Mouse (Mus musculus) forebrain, embryonic 15.5 days (tissue): ENCODE data around the gene Ppp1cc. TPM values are rescaled to one million over a fixed set of nuclear protein-coding genes. Genes with fewer than 3 reads are reported as not detected.
"Not testable (repeated sequence)": the region's sequence is repeated elsewhere in the genome, so short reads cannot be mapped to it uniquely, and the experiment has no call there.

Experiments
- ATAC-seq: fragments of 200-750 bp; cut with Nextera tagmentation; replicated peaks from 2 replicates; pipeline ENCODE4 v1.8.0; 2017; ENCODE audit warnings: mild to moderate bottlenecking, moderate TSS enrichment, moderate library complexity
- H3K27ac ChIP-seq: fragments of 300-500 bp; sonication (generic); replicated peaks from 2 replicates; pipeline ENCODE4 v1.5.1; 2015; ENCODE audit warnings: mild to moderate bottlenecking, inconsistent platforms
- H3K27me3 ChIP-seq: fragments of 300-500 bp; sonication (generic); 2 replicates; pipeline ENCODE4 v1.6.1; 2015; ENCODE audit warnings: inconsistent platforms
- H3K36me3 ChIP-seq: fragments of 300-500 bp; sonication (generic); 2 replicates; pipeline ENCODE4 v1.6.1; 2015; ENCODE audit warnings: mild to moderate bottlenecking, inconsistent platforms
- H3K4me1 ChIP-seq: fragments of 300-500 bp; sonication (generic); 2 replicates; pipeline ENCODE4 v1.6.1; 2015; ENCODE audit warnings: inconsistent platforms
- H3K4me2 ChIP-seq: fragments of 300-500 bp; sonication (generic); replicated peaks from 2 replicates; pipeline ENCODE4 v1.6.1; 2015; ENCODE audit warnings: mild to moderate bottlenecking, inconsistent platforms
- H3K4me3 ChIP-seq: fragments of 300-500 bp; sonication (generic); 2 replicates; pipeline ENCODE4 v1.5.1; 2015; ENCODE audit warnings: mild to moderate bottlenecking, inconsistent platforms
- H3K9ac ChIP-seq: fragments of 300-500 bp; sonication (generic); replicated peaks from 2 replicates; pipeline ENCODE4 v1.6.1; 2015; ENCODE audit warnings: mild to moderate bottlenecking, inconsistent platforms
- H3K9me3 ChIP-seq: fragments of 300-500 bp; sonication (generic); 2 replicates; pipeline ENCODE4 v1.6.1; 2016; ENCODE audit warnings: inconsistent platforms
- WGBS: fragments of 180-500 bp; shearing (Covaris S2); methylation state at CpG from one replicate; pipeline ENCODE4 v1.1.7; 2015; ENCODE audit warnings: mixed read lengths; 5-methylcytosine and 5-hydroxymethylcytosine counted together
- polyA plus RNA-seq: library from polyadenylated mRNA; unstranded; fragments of >200 nt; fragmentation: Nextera tagmentation; extraction: Ambion mirVana; gene quantifications from 2 replicates; pipeline ENCODE4 v1.2.1, GENCODE M21; 2015

The Ppp1cc gene
- polyA plus RNA-seq, 1 experiment from 2014 or later: 275 TPM

DNA sequence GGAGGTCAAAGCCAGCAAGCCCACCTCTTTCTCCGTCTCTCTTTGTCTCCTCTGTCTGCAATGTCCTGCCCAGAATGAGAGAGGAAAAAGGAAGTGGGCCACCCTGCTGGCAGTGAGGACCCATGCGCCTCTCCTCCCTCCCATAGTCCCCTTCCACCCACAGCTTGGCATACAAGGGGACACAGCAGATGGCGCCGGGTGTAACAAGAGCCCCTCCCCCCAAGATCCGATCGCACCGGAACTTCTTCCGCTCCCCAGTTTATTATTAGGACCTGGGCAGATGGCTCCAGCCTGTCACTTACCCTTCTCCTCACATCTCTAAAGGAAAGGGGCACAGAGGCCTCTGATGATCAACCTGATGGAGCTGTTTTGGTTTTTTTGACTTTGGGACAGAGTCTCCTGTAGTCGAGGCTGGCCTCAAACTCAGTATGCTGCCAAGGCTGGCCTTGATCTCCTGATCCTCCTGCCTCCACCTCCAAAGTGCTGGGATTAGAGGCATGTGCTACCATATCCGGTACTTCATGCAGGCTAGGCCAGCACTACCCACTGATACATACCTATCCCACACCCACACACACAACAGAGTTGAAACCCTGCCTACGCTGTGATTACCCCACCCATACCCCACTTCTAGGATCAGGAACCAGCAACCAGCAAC, 27.6 kb upstream of the Ppp1cc start:
- Histone ChIP-seq H3K4me3 (no peak overlapping the region), H3K27ac (no peak overlapping the region), H3K9me3 (no peaks in the 10 kb centered on the region), H3K4me1 (peaks cover 20% of the 10 kb centered on the region), H3K4me2 (no peak overlapping the region), H3K9ac (no peak overlapping the region), H3K36me3 (no peaks in the 10 kb centered on the region), H3K27me3 (no peaks in the 10 kb centered on the region)
- 67% methylated on average over 11 of the region's 11 CpGs for WGBS
- ATAC-seq: no peak

DNA sequence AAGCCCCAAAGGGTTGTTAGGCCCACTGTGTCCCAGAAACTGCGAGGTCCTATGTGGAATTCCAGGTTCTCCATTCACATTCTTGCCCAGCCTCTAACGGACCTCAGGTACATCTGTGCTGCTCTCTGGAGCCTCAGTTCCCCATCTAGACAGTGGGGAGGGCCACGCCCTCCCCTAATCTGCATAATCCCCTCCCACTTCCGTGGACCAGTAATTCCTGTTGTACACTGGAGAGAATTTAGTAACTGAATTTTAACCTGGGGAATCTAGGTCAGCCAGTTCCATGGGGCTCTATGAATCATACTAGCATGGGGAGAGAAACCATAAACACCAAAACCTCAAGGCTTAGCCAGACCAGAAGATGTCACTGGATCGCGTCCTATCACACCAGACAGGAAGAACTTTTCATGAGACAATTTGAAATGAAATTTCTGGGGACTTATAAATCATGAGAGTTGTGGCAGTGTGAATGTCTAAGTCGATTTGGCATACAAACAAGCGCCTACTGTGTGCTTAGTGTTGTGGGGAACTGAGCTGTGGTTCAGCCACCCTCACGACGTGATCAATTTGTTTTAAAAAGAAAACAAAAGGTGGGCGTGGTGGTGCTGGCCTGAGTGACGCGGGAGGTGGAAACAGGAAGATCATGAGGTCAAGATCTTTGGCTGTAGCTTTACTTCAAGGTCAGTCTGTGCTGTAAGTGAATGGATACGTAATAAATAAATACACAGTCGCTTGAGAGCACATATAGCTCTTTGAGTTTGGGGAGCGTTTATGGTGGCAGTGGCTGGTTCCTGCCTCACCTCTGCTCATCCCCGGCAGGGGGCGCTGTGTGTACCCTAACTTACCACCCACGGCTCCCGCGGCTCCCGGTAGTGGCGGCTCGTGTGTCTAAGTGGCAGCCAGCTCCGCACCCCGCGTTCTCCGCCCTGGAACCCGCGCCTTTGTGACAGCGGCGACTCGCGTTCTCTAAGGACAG, 26.7 kb upstream of the Ppp1cc start:
- WGBS: 11% methylated on average over 34 of the region's 34 CpGs
- H3K9ac ChIP-seq: peak overlapping the region; percentile 38
- ATAC-seq: peak; percentile 69; the same call in 1 of the 2 replicates

DNA sequence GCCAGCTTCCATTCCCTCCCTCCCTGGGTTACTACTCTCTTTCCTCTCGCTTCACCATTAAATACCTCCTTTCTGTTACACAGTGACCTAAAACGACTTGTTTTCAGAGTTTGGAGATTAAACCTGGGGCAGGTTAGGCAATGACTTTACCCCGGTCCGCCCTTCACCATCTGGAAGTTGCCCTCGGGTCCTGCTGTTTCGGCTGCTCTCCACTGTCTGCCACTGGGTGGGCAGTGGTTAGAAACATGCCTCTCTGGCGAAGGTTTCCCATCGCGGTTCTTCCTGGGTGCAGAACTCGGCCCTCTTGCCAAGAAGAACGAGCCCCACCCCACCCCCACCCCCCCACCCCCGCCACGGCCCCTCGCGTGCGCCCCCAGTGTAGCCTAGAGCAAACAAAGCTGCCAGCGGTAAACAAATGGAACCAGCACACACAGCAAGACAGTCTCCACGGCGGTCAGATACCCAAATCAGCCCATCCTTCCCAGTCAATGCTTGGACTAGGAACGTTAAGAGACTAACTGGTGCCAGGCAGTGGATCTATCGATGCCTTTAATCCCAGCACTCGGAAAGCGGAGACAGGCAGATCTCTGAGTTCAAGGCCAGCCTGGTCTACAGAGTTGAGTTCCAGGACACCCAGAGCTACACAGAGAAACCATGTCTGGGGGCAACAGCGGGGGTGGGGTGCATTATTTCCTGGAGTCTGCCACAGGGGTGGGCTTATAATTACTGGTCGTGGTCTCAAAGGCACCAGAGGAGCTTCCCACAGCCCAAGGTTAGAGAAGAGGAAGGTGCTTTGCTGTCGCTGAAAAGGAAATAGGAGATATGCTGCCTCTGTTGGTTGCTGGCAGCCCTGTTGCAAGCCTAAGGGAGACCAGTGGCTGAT, 25.7 kb upstream of the Ppp1cc start:
- Histone ChIP-seq H3K36me3 (no peaks in the 10 kb centered on the region), H3K4me2 (peak overlapping the region; percentile 72), H3K9ac (peak overlapping the region; percentile 38), H3K27ac (no peak overlapping the region), H3K4me3 (peak overlapping the region; percentile 38), H3K27me3 (no peaks in the 10 kb centered on the region), H3K9me3 (no peaks in the 10 kb centered on the region), H3K4me1 (peaks cover 20% of the 10 kb centered on the region)
- ATAC-seq: no peak
- 26% methylated on average over 26 of the region's 26 CpGs for WGBS

More for the DNA sequence above, 26.7 kb upstream of the Ppp1cc start:
- Histone ChIP-seq H3K4me2 (peak overlapping the region; percentile 72), H3K4me3 (peak overlapping the region; percentile 38), H3K9me3 (no peaks in the 10 kb centered on the region), H3K36me3 (no peaks in the 10 kb centered on the region), H3K27me3 (no peaks in the 10 kb centered on the region), H3K27ac (no peak overlapping the region), H3K4me1 (peaks cover 20% of the 10 kb centered on the region)

DNA sequence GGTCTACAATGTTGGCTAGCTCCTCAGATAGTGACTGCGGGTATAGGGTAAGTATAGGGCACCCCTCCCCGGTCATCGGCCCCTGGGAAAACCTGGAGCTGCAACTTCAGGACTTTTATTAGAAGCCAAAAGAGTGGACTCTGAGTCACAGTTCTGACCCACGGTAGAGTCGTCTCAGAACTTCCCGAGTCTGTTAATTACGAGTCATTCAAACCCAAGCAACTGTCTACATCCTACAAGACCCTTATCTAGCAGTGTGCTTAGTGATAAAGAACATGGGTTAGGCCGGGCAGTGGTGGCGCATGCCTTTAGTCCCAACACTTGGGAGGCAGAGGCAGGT, 25.1 kb upstream of the Ppp1cc start:
- H3K4me1 ChIP-seq: peaks cover 20% of the 10 kb centered on the region
- H3K27me3 ChIP-seq: no peaks in the 10 kb centered on the region
- ATAC-seq: no peak
- H3K4me2 ChIP-seq: no peak overlapping the region
- H3K4me3 ChIP-seq: no peak overlapping the region
- 92% methylated on average over 9 of the region's 9 CpGs for WGBS
- no peaks in the 10 kb centered on the region for H3K36me3 ChIP-seq
- H3K9ac ChIP-seq: no peak overlapping the region
- H3K27ac ChIP-seq: no peak overlapping the region
- no peaks in the 10 kb centered on the region for H3K9me3 ChIP-seq

DNA sequence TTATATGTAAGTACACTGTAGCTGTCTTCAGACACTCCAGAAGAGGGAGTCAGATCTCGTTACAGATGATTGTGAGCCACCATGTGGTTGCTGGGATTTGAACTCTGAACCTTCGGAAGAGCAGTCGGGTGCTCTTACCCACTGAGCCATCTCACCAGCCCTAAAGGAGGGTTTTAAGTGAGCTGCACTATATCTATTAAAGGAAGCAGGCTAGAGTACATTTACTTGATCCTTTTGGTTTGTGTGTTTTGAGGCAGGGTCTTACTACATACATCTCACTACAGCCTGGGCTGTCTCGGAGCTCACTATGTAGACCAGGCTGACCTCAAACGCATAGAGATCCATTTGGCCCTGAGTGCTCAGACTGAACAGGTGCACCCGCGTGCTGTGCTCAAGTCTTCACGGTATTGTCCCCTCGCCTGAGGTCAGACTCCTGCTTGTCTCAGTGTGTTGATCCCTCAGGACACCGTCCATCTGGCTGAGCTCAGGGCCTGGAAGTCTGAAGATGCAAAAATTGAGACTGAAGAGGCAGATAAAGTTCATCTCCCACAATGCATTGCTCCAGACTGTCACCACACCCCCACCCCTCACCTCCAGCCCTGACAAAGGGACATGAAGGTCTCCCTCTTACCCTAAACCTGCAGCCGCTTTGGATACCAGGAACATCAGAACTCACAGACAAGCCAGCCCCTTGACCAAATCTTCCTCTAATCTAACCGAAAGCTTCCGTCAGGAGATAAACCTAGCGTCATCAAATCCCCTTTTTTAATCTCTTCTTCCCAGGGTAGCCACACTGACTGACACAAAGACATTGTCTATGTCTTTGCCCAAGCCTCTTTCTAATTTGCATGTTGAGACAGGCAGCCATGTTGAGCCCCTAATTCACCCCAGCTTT, 23.4 kb upstream of the Ppp1cc start:
- Histone ChIP-seq H3K4me3 (no peak overlapping the region), H3K27ac (no peak overlapping the region), H3K9ac (no peak overlapping the region), H3K36me3 (no peaks in the 10 kb centered on the region), H3K27me3 (no peaks in the 10 kb centered on the region), H3K4me1 (peaks cover 17% of the 10 kb centered on the region), H3K9me3 (no peaks in the 10 kb centered on the region), H3K4me2 (no peak overlapping the region)
- ATAC-seq: no peak
- 88% methylated on average over 14 of the region's 14 CpGs for WGBS

DNA sequence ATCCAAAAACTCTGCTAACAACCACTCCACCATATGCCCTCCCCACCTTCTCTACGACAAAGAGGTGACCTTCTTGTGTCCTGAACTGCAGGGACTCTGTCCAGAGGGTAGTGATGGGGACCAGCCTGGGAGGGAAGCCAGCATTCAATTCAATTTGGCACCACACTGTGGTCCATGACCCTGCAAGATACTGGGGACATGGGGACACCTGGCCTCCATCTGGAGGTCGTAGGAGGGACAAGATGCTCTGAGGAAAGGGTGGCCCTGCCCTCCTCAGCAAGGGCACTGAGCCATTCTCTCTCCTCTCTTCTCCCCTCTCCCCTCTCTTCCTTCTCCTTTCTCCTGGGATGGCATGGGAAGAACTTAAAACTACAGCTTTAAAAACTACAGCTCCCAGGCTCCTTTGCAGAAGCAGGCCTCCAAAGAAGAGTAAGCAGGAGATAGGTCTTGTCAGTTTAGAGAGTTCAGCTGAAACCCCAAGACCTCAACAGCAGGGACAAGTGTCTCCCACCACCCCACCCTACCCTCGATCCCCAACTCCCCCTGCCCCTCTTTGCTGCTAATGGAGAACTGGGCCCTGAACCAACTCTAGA, 22.7 kb upstream of the Ppp1cc start:
- Histone ChIP-seq H3K4me3 (no peak overlapping the region), H3K27ac (no peak overlapping the region), H3K9me3 (no peaks in the 10 kb centered on the region), H3K9ac (no peak overlapping the region), H3K4me1 (peaks cover 14% of the 10 kb centered on the region), H3K36me3 (no peaks in the 10 kb centered on the region), H3K27me3 (no peaks in the 10 kb centered on the region), H3K4me2 (no peak overlapping the region)
- ATAC-seq: no peak
- WGBS: 73% methylated on average over 3 of the region's 3 CpGs

DNA sequence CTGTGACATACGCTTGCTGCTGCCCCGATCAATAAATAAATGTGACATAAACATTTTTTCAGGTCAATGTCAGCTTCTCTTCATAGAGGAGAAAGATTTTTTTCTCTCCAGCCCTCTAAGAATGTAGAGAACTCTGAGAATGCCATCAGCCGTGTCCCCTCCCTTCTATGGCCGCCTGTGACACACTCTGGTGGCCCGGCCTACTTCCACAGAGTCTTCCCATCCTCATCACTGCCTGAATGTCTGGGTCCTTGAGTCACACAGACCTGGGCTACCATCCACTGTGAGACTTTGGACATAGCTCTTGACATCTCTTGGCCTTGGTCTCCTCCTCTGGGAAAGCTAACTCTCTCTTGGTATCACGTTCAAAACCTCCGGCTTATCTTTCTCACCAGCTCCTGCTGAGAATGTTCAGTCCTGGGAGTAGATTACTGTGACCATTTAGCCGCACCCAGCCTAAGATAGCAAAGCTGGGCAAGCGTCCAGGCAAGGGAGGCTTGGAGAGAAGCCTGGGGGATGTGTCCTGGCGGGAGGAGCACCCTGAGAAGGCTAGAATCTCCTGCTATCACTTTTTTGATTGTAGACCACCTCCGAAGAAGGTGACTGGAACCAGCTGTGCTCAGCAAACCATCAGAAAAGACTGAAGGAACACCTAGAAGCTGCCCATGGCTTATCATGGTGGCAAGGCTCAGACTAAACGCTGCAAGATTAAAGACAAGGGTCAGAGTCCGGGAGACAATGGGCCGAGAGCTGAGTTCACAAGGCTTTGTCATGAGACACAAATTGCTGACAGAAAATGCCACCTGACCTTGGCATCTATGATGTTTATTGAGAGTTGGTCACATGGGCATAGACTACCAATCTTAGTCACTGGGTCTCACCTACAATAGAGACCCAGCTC, 21.3 kb upstream of the Ppp1cc start:
- WGBS: 88% methylated on average over 14 of the region's 14 CpGs
- Histone ChIP-seq H3K4me2 (no peak overlapping the region), H3K36me3 (no peaks in the 10 kb centered on the region), H3K4me1 (peaks cover 5% of the 10 kb centered on the region), H3K4me3 (no peak overlapping the region), H3K27me3 (no peaks in the 10 kb centered on the region), H3K27ac (no peak overlapping the region), H3K9ac (no peak overlapping the region), H3K9me3 (no peaks in the 10 kb centered on the region)
- no peak for ATAC-seq

DNA sequence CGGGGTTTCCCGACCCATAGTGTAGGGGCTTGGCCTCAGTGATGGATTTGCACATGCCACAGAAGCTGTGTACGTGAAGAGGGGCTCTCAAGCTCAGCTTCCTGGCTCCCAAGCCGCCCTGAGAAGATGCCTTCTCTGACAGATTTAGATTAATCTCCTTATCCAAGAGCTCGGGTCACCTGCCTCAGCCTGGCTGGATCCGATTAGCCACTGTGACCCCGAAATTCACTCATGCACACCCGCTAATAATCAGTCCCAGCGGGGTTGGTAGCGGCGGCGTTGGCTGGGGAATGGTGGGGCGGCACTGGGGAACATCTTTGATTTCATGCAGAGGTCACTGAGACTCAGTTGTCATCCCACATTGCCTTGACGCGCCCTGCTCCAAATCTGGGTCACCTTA, 19.2 kb upstream of the Ppp1cc start:
- 83% methylated on average over 15 of the region's 15 CpGs for WGBS
- no peak overlapping the region for H3K4me3 ChIP-seq
- H3K9me3 ChIP-seq: no peaks in the 10 kb centered on the region
- no peaks in the 10 kb centered on the region for H3K36me3 ChIP-seq
- ATAC-seq: no peak
- no peak overlapping the region for H3K4me2 ChIP-seq
- no peak overlapping the region for H3K27ac ChIP-seq
- no peak overlapping the region for H3K9ac ChIP-seq
- H3K4me1 ChIP-seq: no peaks in the 10 kb centered on the region
- no peaks in the 10 kb centered on the region for H3K27me3 ChIP-seq

DNA sequence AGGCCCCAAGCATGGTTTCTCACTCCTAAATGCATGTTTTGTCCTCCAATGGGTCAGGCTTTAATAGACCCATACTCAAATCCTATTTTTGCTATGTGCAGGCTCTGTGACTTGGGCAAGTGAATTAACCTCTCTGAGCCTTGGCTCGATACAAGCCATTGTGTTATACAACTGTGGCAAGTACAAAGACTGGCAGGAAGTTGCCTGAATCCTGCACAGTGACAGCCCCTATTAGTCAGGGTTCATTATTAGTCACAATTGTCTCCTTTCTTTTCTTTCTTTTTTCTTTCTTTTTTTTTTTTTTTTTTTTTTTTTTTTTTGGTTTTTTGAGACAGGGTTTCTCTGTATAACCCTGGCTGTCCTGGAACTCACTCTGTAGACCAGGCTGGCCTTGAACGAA, 18.3 kb upstream of the Ppp1cc start:
- H3K4me3 ChIP-seq, H3K4me2 ChIP-seq, ATAC-seq, H3K27ac ChIP-seq, H3K36me3 ChIP-seq, H3K9ac ChIP-seq, H3K27me3 ChIP-seq, H3K9me3 ChIP-seq, H3K4me1 ChIP-seq: not testable (repeated sequence)
- 59% methylated on average over 2 of the region's 2 CpGs for WGBS

DNA sequence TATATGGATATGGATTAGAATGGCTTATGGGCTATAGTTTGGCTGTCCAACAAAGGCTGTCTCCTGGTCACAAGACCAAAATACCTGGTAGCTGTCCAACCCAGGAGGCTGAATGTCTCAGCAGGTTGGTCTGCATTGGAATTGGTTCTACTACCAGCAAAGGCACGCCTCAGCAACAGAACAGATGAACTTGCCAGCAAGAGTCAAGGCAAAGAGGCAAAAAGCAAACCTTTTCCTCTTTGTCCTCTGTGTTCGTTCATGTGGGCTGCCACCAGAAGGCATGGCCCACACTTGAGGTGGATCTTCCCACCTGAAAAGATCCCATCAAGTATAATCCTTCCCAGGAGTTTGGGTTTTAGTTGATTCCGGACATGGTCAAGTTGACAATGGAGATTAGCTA, 17.4 kb upstream of the Ppp1cc start, which contains the start of gene Ccdc63:
Gene Ccdc63 (minus strand): TSS at position 101 of the 400 bp plus-strand sequence.
- H3K36me3 ChIP-seq: no peaks in the 10 kb centered on the region
- H3K27me3 ChIP-seq: no peaks in the 10 kb centered on the region
- H3K27ac ChIP-seq: no peak within 1 kb of the TSS
- H3K4me1 ChIP-seq: no peaks in the 10 kb centered on the region
- no peak within 1 kb of the TSS for H3K9ac ChIP-seq
- no peak within 1 kb of the TSS for H3K4me2 ChIP-seq
- 90% methylated on average over 3 of the region's 3 CpGs for WGBS
- no peak within 1 kb of the TSS for H3K4me3 ChIP-seq
- no peaks in the 10 kb centered on the region for H3K9me3 ChIP-seq
- no peak for ATAC-seq
